Mouse (Mus musculus) bone marrow macrophage, adult 2 months (primary cell): ENCODE data around the gene Rbms1. TPM values are rescaled to one million over a fixed set of nuclear protein-coding genes. Genes with fewer than 3 reads are reported as not detected.
"Not testable (repeated sequence)": the region's sequence is repeated elsewhere in the genome, so short reads cannot be mapped to it uniquely, and the experiment has no call there.

Experiments
- H3K27ac ChIP-seq: 2 replicates; pipeline ENCODE4 v1.5.1; 2012; ENCODE audit warnings: low read depth, low read length; ENCODE audit not compliant: insufficient read depth
- H3K4me1 ChIP-seq: 2 replicates; pipeline ENCODE4 v1.6.1; 2012; ENCODE audit warnings: low read length; ENCODE audit not compliant: control insufficient read depth, insufficient read depth
- H3K4me3 ChIP-seq: 2 replicates; pipeline ENCODE4 v1.5.1; 2012; ENCODE audit warnings: mild to moderate bottlenecking, low read length, moderate library complexity; ENCODE audit not compliant: insufficient read depth
- CTCF ChIP-seq: IDR thresholded peaks from 2 replicates; pipeline ENCODE4 v1.5.1; 2012; ENCODE audit warnings: low read depth, mild to moderate bottlenecking, low read length, moderate library complexity
- POLR2A ChIP-seq: IDR thresholded peaks from 2 replicates; pipeline ENCODE4 v1.6.1; 2012; ENCODE audit warnings: mild to moderate bottlenecking, low read depth, low read length, borderline replicate concordance
- polyA plus RNA-seq: library from polyadenylated mRNA; stranded (reverse); fragments of >200 nt; gene quantifications from 2 replicates; pipeline ENCODE4 v1.2.4, GENCODE M21; 2012; ENCODE audit not compliant: missing spikeins, insufficient read depth, insufficient read length

Rbms1 gene
- polyA plus RNA-seq, 1 experiment, result 111 TPM

DNA sequence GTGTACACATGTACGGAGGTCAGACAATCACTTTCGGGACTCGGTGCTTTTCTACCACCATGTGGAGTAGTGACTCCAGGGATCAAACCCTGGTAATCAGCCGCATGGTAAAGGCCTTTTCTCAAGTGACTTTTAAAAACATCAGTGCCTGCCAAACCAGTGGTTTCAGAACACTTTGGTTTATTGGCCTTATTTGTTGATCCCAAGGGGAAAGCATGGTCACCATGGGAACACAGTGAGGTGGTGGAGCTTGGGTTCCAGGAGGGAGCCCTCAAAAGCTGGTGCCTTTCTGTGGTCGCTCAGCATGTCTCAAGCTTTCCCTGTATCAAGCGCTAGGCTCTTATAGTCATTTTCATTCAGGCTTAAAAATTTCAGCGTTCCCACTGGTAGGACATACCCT, 126.8 kb downstream of the Rbms1 start:
- Histone ChIP-seq H3K4me1 (peaks cover 4% of the 10 kb centered on the region; the same call in 1 of the 2 replicates), H3K27ac (no peak overlapping the region), H3K4me3 (no peak overlapping the region)
- TF ChIP-seq POLR2A, result no peak
- TF ChIP-seq CTCF, result no peak

- no peak for TF ChIP-seq CTCF
- no peak for TF ChIP-seq POLR2A
- peaks cover 4% of the 10 kb centered on the region; the same call in 1 of the 2 replicates for H3K4me1 ChIP-seq
These were observed 128.7 kb downstream of the Rbms1 start for GRCm38 (mm10) chr2:60834293-60834692.

DNA sequence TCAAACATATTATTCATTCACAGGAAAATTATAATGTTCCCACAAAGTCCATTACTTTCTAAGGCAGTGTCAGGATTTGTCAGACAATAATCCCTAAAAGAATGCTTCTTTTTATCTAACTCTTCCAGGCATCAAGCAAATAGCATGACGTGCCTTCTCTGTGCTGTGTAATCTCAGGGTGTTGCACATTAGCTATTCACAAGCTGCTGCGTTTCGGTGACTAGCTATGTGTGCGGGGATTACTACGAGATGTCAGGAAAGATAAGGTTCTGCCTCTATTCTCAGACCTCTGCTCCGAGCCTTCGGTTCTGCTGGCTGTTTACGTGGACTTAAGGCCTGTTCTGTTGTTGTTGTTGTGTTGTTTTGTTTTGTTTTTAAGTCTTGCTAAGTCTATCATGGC, 130.7 kb downstream of the Rbms1 start:
- TF ChIP-seq CTCF, result no peak
- TF ChIP-seq POLR2A, result no peak
- Histone ChIP-seq H3K4me1 (peaks cover 2% of the 10 kb centered on the region; the same call in 1 of the 2 replicates), H3K4me3 (no peak overlapping the region), H3K27ac (no peak overlapping the region)

More at GRCm38 (mm10) chr2:60834293-60834692, 128.7 kb downstream of the Rbms1 start:
- no peak overlapping the region for H3K4me3 ChIP-seq
- no peak overlapping the region for H3K27ac ChIP-seq

GRCm38 (mm10) chr2:60830464-60830863, 132.5 kb downstream of the Rbms1 start:
- peaks cover 14% of the 10 kb centered on the region for H3K4me1 ChIP-seq
- H3K4me3 ChIP-seq, H3K27ac ChIP-seq: not testable (repeated sequence)

- Histone ChIP-seq H3K4me3 (no peak overlapping the region), H3K27ac (no peak overlapping the region), H3K4me1 (peaks cover 14% of the 10 kb centered on the region)
- no peak for TF ChIP-seq POLR2A
- TF ChIP-seq CTCF, result no peak
These were observed 134.0 kb downstream of the Rbms1 start for GRCm38 (mm10) chr2:60828908-60829462.

DNA sequence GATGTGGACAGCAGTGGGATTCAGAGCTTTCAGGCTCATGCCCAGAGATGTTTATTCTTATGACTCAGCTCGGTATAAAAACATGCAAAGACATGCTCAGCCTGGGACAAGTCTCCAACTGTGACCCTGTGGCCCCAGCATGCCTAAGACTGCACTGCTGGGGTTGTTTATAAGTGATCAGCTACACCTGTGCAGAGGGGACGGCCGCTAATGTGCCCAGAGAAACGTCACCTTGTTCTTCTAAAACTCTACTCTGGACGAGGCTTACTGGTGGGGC, 135.9 kb downstream of the Rbms1 start:
- Histone ChIP-seq H3K4me3 (no peak overlapping the region), H3K4me1 (peaks cover 27% of the 10 kb centered on the region), H3K27ac (no peak overlapping the region)
- TF ChIP-seq POLR2A (no peak), CTCF (no peak)

- TF ChIP-seq CTCF, result no peak
- TF ChIP-seq POLR2A, result no peak
- peaks cover 29% of the 10 kb centered on the region for H3K4me1 ChIP-seq
- H3K27ac ChIP-seq, result no peak overlapping the region
- H3K4me3 ChIP-seq, result no peak overlapping the region
These were observed 136.4 kb downstream of the Rbms1 start for GRCm38 (mm10) chr2:60826406-60827151.

GRCm38 (mm10) chr2:60825690-60826089, 137.3 kb downstream of the Rbms1 start:
- Histone ChIP-seq H3K4me3 (no peak overlapping the region), H3K4me1 (peaks cover 35% of the 10 kb centered on the region), H3K27ac (no peak overlapping the region)
- TF ChIP-seq CTCF (no peak), POLR2A (no peak)

DNA sequence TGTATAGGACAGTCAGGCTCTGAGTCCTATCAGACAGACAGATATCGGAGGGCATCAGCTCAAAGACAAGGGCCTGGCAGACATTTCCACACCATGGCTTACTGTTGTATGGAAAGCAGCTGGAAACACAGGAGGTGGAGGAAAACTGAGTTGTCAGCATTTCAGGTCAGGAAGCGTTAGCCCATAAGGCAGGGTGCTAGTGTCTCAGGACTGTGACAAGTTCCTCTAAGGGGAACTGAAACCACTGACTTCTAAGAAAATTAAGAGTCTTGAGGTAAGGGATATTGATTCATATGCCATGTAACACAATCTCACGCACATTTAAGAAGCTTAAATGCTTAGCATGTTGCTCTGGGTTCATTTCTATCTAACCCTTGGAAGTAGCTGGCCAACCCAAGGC, 141.4 kb downstream of the Rbms1 start:
- H3K4me1 ChIP-seq, result peaks cover 50% of the 10 kb centered on the region
- TF ChIP-seq CTCF (no peak), POLR2A (no peak)
- peak overlapping the region; percentile 89 for H3K27ac ChIP-seq
- H3K4me3 ChIP-seq, result no peak overlapping the region

DNA sequence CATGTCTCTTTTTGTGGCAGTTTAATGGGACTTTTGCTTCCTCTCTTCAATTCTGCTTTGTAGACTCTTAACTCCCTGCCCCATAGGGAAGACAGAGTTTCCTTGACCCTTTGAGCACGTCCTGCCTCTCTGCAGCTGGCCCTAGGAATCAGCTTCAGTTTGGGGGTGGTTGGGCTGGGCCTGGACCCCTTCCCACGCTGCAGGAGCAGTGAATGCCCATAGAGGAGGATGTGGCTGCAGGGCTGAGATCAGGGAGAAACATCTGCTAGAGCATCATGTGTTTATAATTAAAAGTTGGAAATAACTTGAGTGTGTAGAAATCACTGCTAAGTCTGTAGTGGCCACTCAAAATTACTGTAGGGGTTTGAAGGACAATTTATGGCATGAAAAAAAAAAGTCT, 144.4 kb downstream of the Rbms1 start:
- Histone ChIP-seq H3K27ac (peak overlapping the region; percentile 43), H3K4me1 (peaks cover 54% of the 10 kb centered on the region), H3K4me3 (no peak overlapping the region)
- no peak for TF ChIP-seq POLR2A
- TF ChIP-seq CTCF, result no peak
